Mouse (Mus musculus) embryo, embryonic 9.5 days (tissue): ENCODE data around the gene Vgf.

Experiments used
- DNase-seq: peaks from one replicate; pipeline ENCODE4 v3.0.0-alpha.2; 2017; ENCODE audit errors: extremely low spot score

Vgf gene

DNA sequence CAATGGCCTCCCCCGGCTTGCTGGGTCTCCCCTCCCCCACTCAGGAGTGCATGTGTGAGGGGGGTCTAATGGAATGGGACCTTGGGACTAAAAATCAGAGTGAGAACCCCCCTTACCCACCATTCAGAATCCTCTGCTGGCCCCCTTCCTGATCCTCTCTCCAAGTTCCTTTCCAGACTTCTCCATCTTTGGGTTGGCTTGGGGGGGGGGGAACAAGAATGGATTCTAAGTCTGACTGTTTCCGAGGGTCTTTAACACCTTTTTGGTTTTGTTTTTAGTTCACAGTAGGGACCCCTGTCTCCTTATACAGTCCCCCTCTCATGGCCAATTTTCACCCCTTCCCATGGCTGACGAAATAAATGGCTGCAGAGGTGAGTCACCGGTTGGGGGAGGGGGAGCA lies at the start of gene Vgf:
Gene Vgf (plus strand): TSS at position 301 of the 400 bp plus-strand sequence.
- DNase-seq, result no peak

DNA sequence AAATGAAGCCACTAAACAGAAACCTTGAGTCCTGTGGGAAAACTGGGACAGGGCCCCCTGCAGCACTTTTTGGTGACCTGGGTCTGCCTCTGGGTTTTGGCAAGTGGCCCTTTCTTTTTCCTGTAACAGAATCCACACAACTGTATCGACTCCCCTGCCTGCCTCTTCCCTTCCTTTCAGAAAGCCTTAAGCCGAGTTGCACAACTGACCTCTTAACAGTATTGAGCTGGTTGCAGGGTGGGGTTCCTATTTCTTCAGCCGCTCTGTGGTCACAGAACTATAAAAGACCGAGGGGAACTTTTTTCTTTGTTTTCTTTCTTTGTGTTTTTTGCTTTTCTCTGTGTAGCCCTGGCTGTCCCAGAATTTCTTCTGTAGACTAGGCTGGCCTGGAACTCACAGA lies 48.4 kb upstream of the Vgf start:
- DNase-seq, result no peak

- DNase-seq, result no peak
Measured at GRCm38 (mm10) chr5:136979762-136980161, 46.4 kb upstream of the Vgf start.

- DNase-seq, result no peak
Measured at GRCm38 (mm10) chr5:136980974-136981373, 45.2 kb upstream of the Vgf start.

GRCm38 (mm10) chr5:136982338-136982930 lies 43.8 kb upstream of the Vgf start:
- DNase-seq, result no peak

- DNase-seq, result no peak
Measured at GRCm38 (mm10) chr5:136984828-136985227, 41.4 kb upstream of the Vgf start.

DNA sequence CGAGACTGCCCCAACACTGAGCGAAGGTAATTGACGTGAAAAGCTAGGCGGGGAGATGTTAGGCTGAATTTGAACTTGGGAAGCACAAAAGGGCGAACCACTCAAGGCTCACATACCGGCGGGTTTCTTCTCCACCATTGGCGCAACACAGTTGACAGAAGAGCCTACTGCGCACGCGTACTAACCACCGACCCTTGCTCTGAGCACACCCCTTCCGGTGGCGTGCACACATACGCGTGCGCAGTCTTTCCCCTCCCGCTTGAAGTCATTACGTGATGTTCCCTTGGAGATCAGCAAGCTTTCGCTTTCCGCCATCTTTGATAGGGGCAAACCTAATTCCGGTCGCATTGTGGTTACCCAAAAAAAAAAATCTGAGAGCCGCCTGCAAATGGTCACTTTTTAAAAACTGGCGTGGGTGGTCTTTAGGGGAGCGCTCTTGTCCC lies 39.5 kb upstream of the Vgf start, which contains the start of gene Plod3:
Gene Plod3 (plus strand): TSS at position 325 of the 443 bp plus-strand sequence.
- DNase-seq, result peak; percentile 93

GRCm38 (mm10) chr5:136987138-136987933 lies 38.9 kb upstream of the Vgf start:
- DNase-seq, result peak; percentile 81

GRCm38 (mm10) chr5:136987934-136988271 lies 38.3 kb upstream of the Vgf start, which contains the start of gene Znhit1:
TSS of gene Znhit1 (minus strand) at chr5:136988021.
- DNase-seq, result no peak

- no peak for DNase-seq
Measured at GRCm38 (mm10) chr5:136988420-136988819, 37.8 kb upstream of the Vgf start.

DNA sequence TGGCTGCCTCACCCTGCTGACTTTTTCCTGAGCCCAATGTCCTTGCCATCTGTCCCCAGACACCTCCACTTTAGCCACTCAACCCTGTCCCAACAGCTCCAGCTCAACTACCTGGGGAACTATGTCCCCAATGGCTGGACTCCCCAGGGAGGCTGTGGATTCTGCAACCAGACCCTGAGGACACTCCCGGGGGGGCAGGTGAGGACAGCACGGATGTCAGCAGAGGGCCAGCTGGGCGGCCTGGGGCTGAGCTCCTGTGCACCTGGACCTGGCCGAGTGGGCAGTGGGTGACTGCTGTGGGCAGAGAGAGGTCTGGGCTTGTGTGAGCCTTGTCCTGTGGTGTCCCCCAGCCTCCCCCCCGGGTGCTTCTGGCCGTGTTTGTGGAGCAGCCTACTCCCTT lies 36.4 kb upstream of the Vgf start:
- DNase-seq, result no peak

- no peak for DNase-seq
Measured at GRCm38 (mm10) chr5:136999449-136999848, 26.7 kb upstream of the Vgf start.

GRCm38 (mm10) chr5:137000612-137001011 lies 25.6 kb upstream of the Vgf start:
- DNase-seq, result no peak

DNA sequence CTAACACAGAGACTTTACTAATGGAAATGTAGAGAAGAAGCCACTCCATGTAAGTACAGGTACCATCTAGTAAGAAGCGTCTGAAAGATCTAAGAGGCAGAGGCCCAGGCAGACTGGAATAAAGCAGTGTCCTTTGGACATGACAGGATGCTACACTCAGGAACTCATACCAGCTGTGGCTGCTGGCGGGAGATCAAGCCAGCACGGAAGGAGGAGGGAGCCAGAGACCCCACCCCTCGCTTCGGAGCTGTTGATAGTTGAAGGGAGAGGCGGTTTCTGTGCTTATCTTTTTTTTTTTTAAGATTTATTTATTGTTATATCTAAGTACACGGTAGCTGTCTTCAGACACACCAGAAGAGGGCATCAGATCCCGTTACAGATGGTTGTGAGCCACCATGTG lies 18.9 kb upstream of the Vgf start:
- no peak for DNase-seq

DNA sequence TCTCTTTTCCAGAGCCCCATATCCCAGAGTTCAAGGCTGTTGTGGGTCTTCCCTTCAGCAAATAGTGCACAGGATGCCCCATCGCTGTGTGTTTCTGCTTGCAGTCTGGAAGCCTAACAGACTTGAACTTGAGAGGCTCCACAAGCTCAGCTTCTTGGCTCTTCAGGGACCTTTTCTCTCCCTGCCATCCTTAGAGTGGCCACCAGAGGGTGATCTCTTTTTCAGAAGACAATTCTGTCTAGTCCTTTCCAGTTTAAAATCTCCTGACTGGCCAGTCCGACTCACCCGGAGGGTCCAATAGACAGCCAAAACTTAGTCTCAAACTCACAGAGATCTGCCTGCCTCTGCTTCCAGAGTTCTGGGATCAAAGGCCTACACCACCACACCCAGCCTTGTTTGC lies 16.2 kb upstream of the Vgf start:
- DNase-seq, result peak; percentile 53

DNA sequence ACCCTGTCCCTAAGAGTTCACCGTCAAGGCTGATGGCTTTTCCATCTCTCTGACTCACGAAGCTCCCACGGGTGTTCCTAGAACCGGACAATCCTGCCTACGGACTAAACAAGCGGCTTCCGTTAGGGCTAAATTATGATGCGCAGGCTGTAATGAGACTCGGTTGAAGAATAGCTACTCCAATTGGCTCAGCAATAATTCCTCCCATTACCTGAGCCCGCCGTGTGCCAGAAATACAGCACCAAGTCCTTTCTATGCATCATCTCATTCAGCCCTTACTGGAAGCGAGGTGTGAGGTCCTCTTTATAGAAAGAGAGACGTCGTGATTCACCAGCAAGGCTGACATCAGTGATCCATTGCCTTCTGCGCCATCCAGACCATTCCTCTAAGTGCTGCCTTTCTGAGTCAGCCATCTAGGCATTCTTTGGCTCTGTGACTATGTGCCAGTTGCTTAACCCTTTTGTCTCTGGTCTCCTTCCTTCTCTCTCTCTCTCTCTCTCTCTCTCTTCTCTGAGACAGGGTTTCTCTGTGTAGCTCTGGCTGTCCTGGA lies 13.7 kb upstream of the Vgf start:
- DNase-seq, result no peak

DNA sequence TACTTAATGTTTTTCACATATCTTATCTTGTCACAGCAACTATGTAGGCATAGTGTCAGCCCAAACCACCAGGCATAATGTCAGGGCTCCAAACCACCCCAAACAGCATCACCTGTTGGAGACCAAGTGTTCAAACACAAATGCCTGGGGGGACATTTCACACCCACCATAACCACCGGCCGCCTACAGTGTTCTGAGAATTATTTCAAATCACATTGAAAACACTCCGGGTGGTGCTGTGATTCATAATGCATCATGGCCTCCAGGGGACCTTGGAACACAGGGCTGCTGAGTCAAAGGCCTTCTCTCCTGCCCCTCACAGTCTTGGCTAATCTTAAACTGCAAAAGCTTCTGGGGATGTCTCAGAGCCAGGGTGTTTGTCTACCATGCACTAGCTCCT lies 10.3 kb upstream of the Vgf start:
- no peak for DNase-seq

- no peak for DNase-seq
Measured at GRCm38 (mm10) chr5:137024318-137024717, 1.9 kb upstream of the Vgf start.

DNA sequence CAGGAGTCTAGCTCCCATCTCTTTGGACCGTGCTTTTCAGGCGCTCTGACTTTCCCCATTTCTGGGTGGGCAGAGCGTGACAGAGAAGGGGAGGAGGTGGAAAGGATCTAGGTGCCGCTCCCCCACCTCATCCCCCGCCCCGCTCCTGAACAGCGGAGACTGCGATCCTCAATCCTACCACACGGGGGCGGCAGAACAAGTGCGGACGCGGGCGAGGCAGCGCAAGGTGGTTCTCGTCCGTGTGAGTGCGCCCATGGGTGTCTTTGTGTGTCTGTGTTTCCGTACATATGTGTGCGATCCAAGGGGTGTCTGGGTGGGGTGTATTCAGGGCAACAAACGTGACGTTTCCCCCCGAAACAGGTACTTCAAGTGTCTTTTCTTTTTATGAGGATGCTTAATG lies 1.1 kb upstream of the Vgf start:
- peak; percentile 76 for DNase-seq

DNA sequence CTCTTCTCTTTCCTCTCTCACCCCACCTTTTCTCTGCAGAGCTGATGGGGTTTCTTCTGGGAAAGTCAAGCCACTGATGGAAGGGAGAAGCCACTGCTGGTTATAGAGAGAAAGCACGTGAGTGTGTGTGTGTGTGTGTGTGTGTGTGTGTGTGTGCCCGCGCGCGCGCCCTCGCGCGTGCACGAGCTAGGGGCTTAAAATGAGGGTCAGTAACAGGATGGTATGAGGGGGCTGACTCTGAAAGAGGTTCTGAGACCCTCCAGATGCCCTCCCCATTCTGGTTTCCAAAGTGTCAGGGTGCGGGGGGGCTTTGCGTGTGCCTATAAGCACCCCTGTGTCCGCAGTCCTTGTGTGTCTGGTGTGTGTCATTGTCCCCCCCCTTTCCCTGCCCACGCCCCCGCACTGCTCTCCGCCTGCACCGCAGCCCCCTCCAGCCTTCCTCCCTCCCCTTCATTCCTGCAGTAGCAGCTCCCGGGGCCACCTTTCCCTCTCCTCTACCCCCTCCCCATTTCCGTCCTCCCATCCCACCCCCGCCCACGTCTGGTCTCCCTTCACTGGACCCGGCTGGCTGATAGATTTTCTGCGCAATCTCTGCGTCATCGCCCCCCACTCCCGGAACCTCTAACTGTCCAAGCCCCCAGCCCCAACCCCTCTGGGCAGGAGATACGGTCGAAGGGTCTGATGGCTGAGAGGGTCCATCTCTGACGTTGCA lies 2.5 kb downstream of the Vgf start:
- no peak for DNase-seq

DNA sequence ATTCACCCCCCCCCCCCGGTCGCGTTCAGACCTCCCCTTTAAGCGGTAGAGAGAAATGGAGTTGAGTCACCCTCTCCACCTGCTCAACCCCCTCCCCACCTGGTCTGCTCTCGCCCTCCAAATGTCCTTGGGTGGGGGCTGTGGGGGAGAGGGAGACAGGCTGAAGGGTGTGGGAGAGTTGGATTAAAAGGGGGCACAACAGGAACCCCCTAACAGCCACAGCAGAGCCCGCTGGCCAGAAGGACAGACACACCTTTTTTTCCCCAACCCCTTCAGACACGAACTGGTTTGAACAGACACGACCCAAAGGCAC lies 3.0 kb downstream of the Vgf start:
- DNase-seq, result no peak

GRCm38 (mm10) chr5:137029643-137030415 lies 3.6 kb downstream of the Vgf start:
- peak; percentile 97 for DNase-seq
